Mouse (Mus musculus) embryo, embryonic 10.5 days (tissue): ENCODE data around the gene Trex1.

Source experiments
- DNase-seq: peaks from one replicate; pipeline ENCODE4 v3.0.0-alpha.2; 2015; ENCODE audit warnings: low spot score

Trex1 gene

GRCm38 (mm10) chr9:109059136-109059903 is at the start of gene Trex1:
TSS of gene Trex1 (minus strand) at chr9:109059734.
- DNase-seq = peak; percentile 86

GRCm38 (mm10) chr9:109107341-109107740 is 47.8 kb upstream of the Trex1 start:
- DNase-seq = no peak

- DNase-seq = no peak
Measured at GRCm38 (mm10) chr9:109105648-109106047, 46.1 kb upstream of the Trex1 start.

GRCm38 (mm10) chr9:109105011-109105410 is 45.5 kb upstream of the Trex1 start:
- DNase-seq = no peak

- DNase-seq = no peak
Measured at GRCm38 (mm10) chr9:109104083-109104482, 44.5 kb upstream of the Trex1 start.

GRCm38 (mm10) chr9:109103250-109103649 is 43.7 kb upstream of the Trex1 start:
- DNase-seq = no peak

GRCm38 (mm10) chr9:109102541-109102940 is 43.0 kb upstream of the Trex1 start:
- DNase-seq = no peak

- no peak for DNase-seq
Measured at GRCm38 (mm10) chr9:109101933-109102445, 42.5 kb upstream of the Trex1 start.

GRCm38 (mm10) chr9:109100307-109100928 is 40.9 kb upstream of the Trex1 start:
- DNase-seq = no peak

- no peak for DNase-seq
Measured at GRCm38 (mm10) chr9:109098969-109099368, 39.4 kb upstream of the Trex1 start.

- no peak for DNase-seq
Measured at GRCm38 (mm10) chr9:109098366-109098765, 38.8 kb upstream of the Trex1 start.

GRCm38 (mm10) chr9:109097831-109098230 is 38.3 kb upstream of the Trex1 start:
- DNase-seq = peak; percentile 17

- DNase-seq = peak; percentile 37
Measured at GRCm38 (mm10) chr9:109097291-109097690, 37.8 kb upstream of the Trex1 start.

GRCm38 (mm10) chr9:109096856-109097255 is 37.3 kb upstream of the Trex1 start:
- DNase-seq = peak; percentile 44

GRCm38 (mm10) chr9:109096251-109096661 is 36.7 kb upstream of the Trex1 start:
- no peak for DNase-seq

GRCm38 (mm10) chr9:109095137-109095982 is 35.8 kb upstream of the Trex1 start, which contains the start of gene Plxnb1:
TSS of gene Plxnb1 (plus strand) at chr9:109095389.
- peak; percentile 84 for DNase-seq

- peak; percentile 77 for DNase-seq
Measured at GRCm38 (mm10) chr9:109094553-109095136, 35.1 kb upstream of the Trex1 start.

GRCm38 (mm10) chr9:109093786-109094552 is 34.4 kb upstream of the Trex1 start:
- peak; percentile 11 for DNase-seq

- peak; percentile 39 for DNase-seq
Measured at GRCm38 (mm10) chr9:109092799-109093198, 33.3 kb upstream of the Trex1 start.

- no peak for DNase-seq
Measured at GRCm38 (mm10) chr9:109091802-109092201, 32.3 kb upstream of the Trex1 start.

GRCm38 (mm10) chr9:109090446-109090845 is 30.9 kb upstream of the Trex1 start:
- DNase-seq = no peak
